Mouse (Mus musculus) lung, adult 2 months (tissue): ENCODE measurements around the gene Cnn3. TPM values are rescaled to one million over a fixed set of nuclear protein-coding genes. Genes with fewer than 3 reads are reported as not detected.

Experiments
- DNase-seq: peaks from one replicate; pipeline ENCODE4 v3.0.0; 2022
- H3K4me1 ChIP-seq: fragments of 200-500 bp; 2 replicates; pipeline ENCODE4 v1.6.1; 2011; ENCODE audit warnings: low read length; ENCODE audit not compliant: control insufficient read depth, insufficient read depth
- H3K4me3 ChIP-seq: fragments of 200-500 bp; replicated peaks from 2 replicates; pipeline ENCODE3; 2011; ENCODE audit warnings: low read depth, mild to moderate bottlenecking, control low read depth, low read length; ENCODE audit errors: extremely low read depth
- CTCF ChIP-seq: fragments of 200-500 bp; IDR thresholded peaks from 2 replicates; pipeline ENCODE4 v1.5.1; 2011; ENCODE audit warnings: mild to moderate bottlenecking, low read length, control low read depth; ENCODE audit not compliant: insufficient read depth
- POLR2A ChIP-seq: fragments of 200-500 bp; IDR thresholded peaks from 2 replicates; pipeline ENCODE4 v1.6.1; 2011; ENCODE audit warnings: low read depth, mild to moderate bottlenecking, control low read depth, low read length, borderline replicate concordance; ENCODE audit errors: extremely low read depth
- WGBS: fragments of 180-500 bp; shearing (Covaris S2); methylation state at CpG from one replicate; pipeline ENCODE4 v1.1.7; 2018; 5-methylcytosine and 5-hydroxymethylcytosine counted together
- polyA plus RNA-seq: library from polyadenylated mRNA; depleted of rRNA; stranded (reverse); fragments of >200 nt; gene quantifications from 2 replicates; pipeline ENCODE4 v1.2.3, GENCODE M21; 2012

Gene Cnn3
- polyA plus RNA-seq, 1 experiment = 170 TPM

- no peak for TF ChIP-seq POLR2A
- no peak for TF ChIP-seq CTCF
- DNase-seq = no peak
- 83% methylated on average over 10 of the region's 10 CpGs for WGBS
- H3K4me1 ChIP-seq = peaks cover 4% of the 10 kb centered on the region
- no peak overlapping the region for H3K4me3 ChIP-seq
These were observed 39.5 kb downstream of the Cnn3 start for GRCm38 (mm10) chr3:121465795-121466194.

- peaks cover 4% of the 10 kb centered on the region for H3K4me1 ChIP-seq
- WGBS = 51% methylated on average over 10 of the region's 10 CpGs
- TF ChIP-seq POLR2A (no peak), CTCF (no peak)
- DNase-seq = no peak
- H3K4me3 ChIP-seq = no peak overlapping the region
These were observed 40.8 kb downstream of the Cnn3 start for GRCm38 (mm10) chr3:121467094-121467552.

GRCm38 (mm10) chr3:121468136-121468535 is 41.8 kb downstream of the Cnn3 start:
- H3K4me1 ChIP-seq = peaks cover 4% of the 10 kb centered on the region
- no peak overlapping the region for H3K4me3 ChIP-seq
- WGBS = 55% methylated on average over 2 of the region's 2 CpGs
- no peak for TF ChIP-seq CTCF
- TF ChIP-seq POLR2A = no peak
- no peak for DNase-seq

- no peak for DNase-seq
- H3K4me3 ChIP-seq = no peak overlapping the region
- WGBS = 8% methylated on average over 13 of the region's 13 CpGs
- H3K4me1 ChIP-seq = peaks cover 4% of the 10 kb centered on the region
- TF ChIP-seq CTCF (no peak), POLR2A (no peak)
These were observed 43.1 kb downstream of the Cnn3 start for GRCm38 (mm10) chr3:121469185-121469975.

DNA sequence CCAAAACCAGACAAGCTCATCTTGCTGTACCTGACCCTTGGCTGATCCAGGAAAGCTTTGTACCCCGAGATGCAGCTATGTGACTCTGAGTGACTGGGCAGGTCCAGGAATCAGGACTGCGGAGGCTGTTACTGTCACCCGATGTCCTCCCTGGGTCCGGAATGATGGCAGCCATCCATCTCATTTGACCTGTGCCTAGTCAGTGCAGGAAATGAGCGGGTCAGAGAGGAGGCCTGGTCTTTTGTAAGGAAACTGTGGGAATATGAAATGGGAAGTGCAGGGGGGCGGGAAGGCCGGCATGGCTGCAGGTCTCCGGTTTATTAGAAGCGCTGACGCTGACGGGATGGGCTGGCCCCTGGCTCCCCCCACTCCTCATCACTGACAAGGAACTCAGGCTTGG is 45.4 kb downstream of the Cnn3 start:
- TF ChIP-seq CTCF (no peak), POLR2A (no peak)
- Histone ChIP-seq H3K4me1 (peaks cover 4% of the 10 kb centered on the region), H3K4me3 (no peak overlapping the region)
- DNase-seq = no peak
- 59% methylated on average over 11 of the region's 11 CpGs for WGBS

GRCm38 (mm10) chr3:121474738-121475137 is 48.4 kb downstream of the Cnn3 start:
- no peak for TF ChIP-seq POLR2A
- no peak for TF ChIP-seq CTCF
- Histone ChIP-seq H3K4me1 (peaks cover under 1% of the 10 kb centered on the region), H3K4me3 (no peak overlapping the region)
- DNase-seq = no peak
- 51% methylated on average over 3 of the region's 3 CpGs for WGBS

DNA sequence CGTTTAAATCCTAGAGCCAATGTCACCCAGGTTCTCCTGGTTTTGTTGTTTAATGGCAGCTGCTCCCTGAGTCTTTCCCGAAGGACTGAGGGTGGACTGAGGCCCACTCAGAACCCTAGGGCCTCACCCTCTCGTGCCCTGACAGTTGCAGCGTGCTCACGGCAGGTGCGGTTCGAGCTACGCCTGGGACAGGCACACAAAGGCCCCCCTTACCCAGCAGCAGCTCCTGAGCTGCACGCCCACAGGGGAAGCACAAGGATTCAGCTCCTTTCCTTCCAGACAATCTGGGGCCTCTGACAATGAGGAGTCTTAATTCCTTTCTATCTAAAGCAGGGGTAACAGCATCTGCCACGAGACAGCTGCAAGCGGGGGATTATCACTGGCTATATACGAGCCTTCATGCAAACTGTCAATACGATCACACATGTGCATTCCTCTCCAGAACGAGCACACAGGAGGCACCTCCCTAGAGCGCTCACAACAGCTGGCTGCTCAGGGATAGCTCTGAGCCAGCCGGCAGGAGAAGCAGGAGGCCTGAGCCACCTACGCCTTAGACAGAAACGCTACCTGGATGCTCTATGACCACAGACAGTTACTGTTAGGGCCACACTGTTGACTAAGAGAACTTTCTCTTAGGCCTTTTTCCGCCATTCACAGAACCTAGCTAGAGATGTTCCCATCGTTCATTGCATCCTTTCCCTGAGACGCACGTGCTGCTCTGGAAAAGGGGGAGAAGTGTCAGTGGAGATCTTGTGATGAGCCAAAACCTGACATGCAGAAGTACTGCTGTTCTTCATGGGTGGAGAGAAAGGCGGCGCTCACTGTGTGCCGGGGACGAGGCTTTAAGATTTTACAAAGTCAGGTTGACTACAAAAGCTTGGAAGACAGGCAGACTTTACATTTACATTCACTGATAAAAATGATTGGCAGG is 54.0 kb downstream of the Cnn3 start:
- TF ChIP-seq POLR2A = no peak
- TF ChIP-seq CTCF = no peak
- 76% methylated on average over 26 of the region's 26 CpGs for WGBS
- no peak for DNase-seq
- H3K4me3 ChIP-seq = no peak overlapping the region
- H3K4me1 ChIP-seq = no peaks in the 10 kb centered on the region

GRCm38 (mm10) chr3:121480961-121481436 is 54.7 kb downstream of the Cnn3 start:
- TF ChIP-seq CTCF = no peak
- no peak for TF ChIP-seq POLR2A
- WGBS = 63% methylated on average over 8 of the region's 8 CpGs
- H3K4me1 ChIP-seq = no peaks in the 10 kb centered on the region
- H3K4me3 ChIP-seq = no peak overlapping the region
- no peak for DNase-seq

GRCm38 (mm10) chr3:121481564-121481963 is 55.3 kb downstream of the Cnn3 start:
- Histone ChIP-seq H3K4me1 (no peaks in the 10 kb centered on the region), H3K4me3 (no peak overlapping the region)
- DNase-seq = no peak
- no peak for TF ChIP-seq CTCF
- TF ChIP-seq POLR2A = no peak
- WGBS = 43% methylated on average over 6 of the region's 6 CpGs
